Mouse (Mus musculus) bone marrow, adult 2 months (tissue): Measurements from ENCODE around the gene Slc39a8.

ENCODE experiments used
- CTCF ChIP-seq: fragments of 200-500 bp; IDR thresholded peaks from 2 replicates; pipeline ENCODE4 v1.5.1; 2011; ENCODE audit warnings: low read length, control low read depth; ENCODE audit not compliant: control insufficient read depth, insufficient read depth
- POLR2A ChIP-seq: fragments of 200-500 bp; IDR thresholded peaks from 2 replicates; pipeline ENCODE4 v1.6.1; 2011; ENCODE audit warnings: low read depth, mild to moderate bottlenecking, control low read depth, low read length, borderline replicate concordance; ENCODE audit not compliant: control insufficient read depth

DNA sequence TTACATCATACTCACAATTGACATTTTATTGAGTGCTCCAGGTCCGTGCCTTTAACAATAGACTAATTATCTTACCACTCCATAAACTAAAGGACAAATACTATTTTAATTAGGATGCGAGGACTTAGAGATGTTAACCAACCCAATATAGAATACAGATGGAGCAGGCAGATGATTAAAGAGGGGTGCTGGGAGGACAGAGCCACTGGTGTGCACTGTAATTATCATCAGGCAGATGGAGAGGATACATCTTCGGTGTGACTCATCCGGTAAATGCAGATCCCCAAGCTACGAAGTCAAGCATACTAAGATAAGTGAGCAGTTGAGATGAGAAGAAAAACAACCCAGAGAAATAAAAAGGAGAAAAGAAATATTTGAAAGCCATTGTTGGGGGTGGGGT lies 34.4 kb downstream of the Slc39a8 start:
- no peak for TF ChIP-seq POLR2A
- TF ChIP-seq CTCF = no peak
